In the genomic region with DNA sequence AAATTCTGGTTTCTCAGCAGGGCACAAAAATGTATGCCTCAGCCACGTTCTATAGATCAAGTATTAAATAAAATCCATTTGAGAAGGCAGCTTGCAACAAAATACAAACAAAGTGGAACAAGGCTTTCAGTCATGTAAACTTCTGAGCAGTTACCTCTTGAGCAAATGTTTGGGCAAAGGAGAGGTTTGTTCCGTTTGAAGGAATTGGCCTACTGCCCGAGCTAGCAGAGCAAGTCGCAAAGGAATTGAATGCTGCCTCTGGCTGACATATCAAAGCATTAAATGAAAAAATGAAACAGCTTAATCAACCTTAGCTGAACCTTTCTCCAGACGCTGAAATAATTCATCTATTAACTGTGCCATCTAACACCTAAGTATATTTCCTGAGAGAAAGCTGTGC, we compare ENCODE assay signal across 18 mouse cellular contexts.
DNase-seq lines count a peak whose midpoint lies in the region; ATAC-seq and TF ChIP-seq lines count a peak whose summit lies in the region.
"Had no signal": no experiment of that assay in that cellular context is flagged by ENCODE, and none has a peak within 500 bp of the region (broad histone marks: within the 10 kb centered on the region; RNA-seq: fewer than 3 reads in every experiment).

No protein-coding gene starts in this region.

- no peak overlapping the region for H3K4me3 ChIP-seq in forebrain, postnatal 0 days (ENCODE audit: low read depth, low read length)
- no peak overlapping the region for H3K4me3 ChIP-seq in forebrain, embryonic 16.5 days (replicated peaks; ENCODE audit: low read length)
- H3K4me3 ChIP-seq in stomach, postnatal 0 days (ENCODE audit: low read depth, low read length), result no peak overlapping the region
- H3K4me3 ChIP-seq: embryonic facial prominence, embryonic 13.5 days; midbrain, embryonic 12.5 days had no signal

- TF ChIP-seq EP300 in stomach, postnatal 0 days (optimal IDR thresholded peaks at IDR 0.05), result no peak

- H3K4me2 ChIP-seq in forebrain, postnatal 0 days (ENCODE audit: low read depth), result no peak overlapping the region
- H3K4me2 ChIP-seq in forebrain, embryonic 16.5 days (ENCODE audit: low read length), result no peak overlapping the region
- H3K4me2 ChIP-seq in stomach, postnatal 0 days (replicated peaks; ENCODE audit: low read depth), result no peak overlapping the region
- H3K4me2 ChIP-seq: embryonic facial prominence, embryonic 13.5 days; heart, embryonic 11.5 days; hindbrain, embryonic 14.5 days; liver, embryonic 11.5 days; midbrain, embryonic 12.5 days had no signal

- H3K4me1 ChIP-seq in forebrain, postnatal 0 days (ENCODE audit: insufficient read depth), result no peaks in the 10 kb centered on the region
- no peaks in the 10 kb centered on the region for H3K4me1 ChIP-seq in forebrain, embryonic 16.5 days (replicated peaks; ENCODE audit: control insufficient read depth, insufficient read depth, low read length)
- H3K4me1 ChIP-seq in stomach, postnatal 0 days (replicated peaks; ENCODE audit: control insufficient read depth, insufficient read depth), result no peaks in the 10 kb centered on the region
- H3K4me1 ChIP-seq: embryonic facial prominence, embryonic 13.5 days; midbrain, embryonic 12.5 days had no signal

- H3K27ac ChIP-seq in forebrain, postnatal 0 days (ENCODE audit: low read depth, low read length), result no peak overlapping the region
- no peak overlapping the region for H3K27ac ChIP-seq in forebrain, embryonic 16.5 days (ENCODE audit: low read length)
- H3K27ac ChIP-seq in stomach, postnatal 0 days (replicated peaks), result no peak overlapping the region
- H3K27ac ChIP-seq: embryonic facial prominence, embryonic 13.5 days; hindbrain, embryonic 14.5 days; macrophage; midbrain, embryonic 12.5 days had no signal

- no peaks in the 10 kb centered on the region for H3K9me3 ChIP-seq in forebrain, postnatal 0 days (ENCODE audit: low read length)
- no peaks in the 10 kb centered on the region for H3K9me3 ChIP-seq in forebrain, embryonic 16.5 days (ENCODE audit: control insufficient read depth, low read length)
- no peaks in the 10 kb centered on the region for H3K9me3 ChIP-seq in stomach, postnatal 0 days (ENCODE audit: control insufficient read depth, low read length)
- H3K9me3 ChIP-seq: embryonic facial prominence, embryonic 13.5 days; midbrain, embryonic 12.5 days had no signal

- no peaks in the 10 kb centered on the region for H3K36me3 ChIP-seq in forebrain, postnatal 0 days (ENCODE audit: insufficient read depth)
- no peaks in the 10 kb centered on the region for H3K36me3 ChIP-seq in forebrain, embryonic 16.5 days (ENCODE audit: control insufficient read depth, insufficient read depth)
- H3K36me3 ChIP-seq in stomach, postnatal 0 days (ENCODE audit: control insufficient read depth, insufficient read depth, low read length), result no peaks in the 10 kb centered on the region
- H3K36me3 ChIP-seq: embryonic facial prominence, embryonic 13.5 days; midbrain, embryonic 12.5 days had no signal

- TF ChIP-seq CTCF in forebrain, postnatal 0 days (IDR thresholded peaks at IDR 0.05; ENCODE audit: low read depth), result no peak
- no peak for TF ChIP-seq CTCF in stomach, postnatal 0 days (IDR thresholded peaks at IDR 0.05; ENCODE audit: low read depth)

- DNase-seq in forebrain, postnatal 0 days, result peak; percentile 5
- DNase-seq in kidney, postnatal 36 days, result peak; percentile 4 to 26
- DNase-seq in kidney, adult 18-20 months, result no peak
- DNase-seq in right cerebral cortex, adult 18-20 months, result peak; percentile 7
- DNase-seq in right cerebral cortex, postnatal 25 days, result no peak
- DNase-seq in stomach, postnatal 0 days (ENCODE audit: low spot score), result peak; percentile 15
- DNase-seq: cerebellum, adult 11-12 months; heart, postnatal 14 days; lung, adult 2 months; thymus, postnatal 36 days had no signal

- no peaks in the 10 kb centered on the region for H3K27me3 ChIP-seq in forebrain, postnatal 0 days (ENCODE audit: insufficient read depth, low read length)
- no peaks in the 10 kb centered on the region for H3K27me3 ChIP-seq in forebrain, embryonic 16.5 days (replicated peaks; ENCODE audit: control insufficient read depth, insufficient read depth, low read length)
- no peaks in the 10 kb centered on the region for H3K27me3 ChIP-seq in stomach, postnatal 0 days (ENCODE audit: control insufficient read depth, insufficient read depth, low read length)
- H3K27me3 ChIP-seq: embryonic facial prominence, embryonic 13.5 days; midbrain, embryonic 12.5 days had no signal

- 45% methylated on average over 5 of the region's 5 CpGs for WGBS in forebrain, postnatal 0 days
- 57% methylated on average over 5 of the region's 5 CpGs for WGBS in forebrain, embryonic 16.5 days
- WGBS in stomach, postnatal 0 days, result 23% methylated on average over 5 of the region's 5 CpGs

- ATAC-seq in forebrain, postnatal 0 days, result no peak
- ATAC-seq in forebrain, embryonic 16.5 days, result no peak
- ATAC-seq in stomach, postnatal 0 days (ENCODE audit: low FRiP score, low TSS enrichment), result no peak
- ATAC-seq: intestine, embryonic 16.5 days had no signal

- no peak overlapping the region for H3K9ac ChIP-seq in forebrain, postnatal 0 days
- no peak overlapping the region for H3K9ac ChIP-seq in forebrain, embryonic 16.5 days (replicated peaks; ENCODE audit: low read depth, low read length)
- H3K9ac ChIP-seq in stomach, postnatal 0 days (ENCODE audit: low read length), result no peak overlapping the region
- H3K9ac ChIP-seq: embryonic facial prominence, embryonic 13.5 days; hindbrain, embryonic 14.5 days; midbrain, embryonic 12.5 days had no signal

Comparison
In these comparisons a context has a peak if more than half of its experiments do, and no peak if none do; other contexts are left out.
1. DNase-seq: peak in forebrain, postnatal 0 days (single experiment), kidney, postnatal 36 days (2 of 2), right cerebral cortex, adult 18-20 months (single experiment) and stomach, postnatal 0 days (single experiment); none in kidney, adult 18-20 months (single experiment) and right cerebral cortex, postnatal 25 days (single experiment).